Mouse (Mus musculus): ENCODE data around the gene Foxf1. TPM values are rescaled to one million over a fixed set of nuclear protein-coding genes. Genes with fewer than 3 reads are reported as not detected.

Gene Foxf1
- total and polyA plus RNA-seq, 3 experiments: 0.11 TPM; not detected in 2

DNA sequence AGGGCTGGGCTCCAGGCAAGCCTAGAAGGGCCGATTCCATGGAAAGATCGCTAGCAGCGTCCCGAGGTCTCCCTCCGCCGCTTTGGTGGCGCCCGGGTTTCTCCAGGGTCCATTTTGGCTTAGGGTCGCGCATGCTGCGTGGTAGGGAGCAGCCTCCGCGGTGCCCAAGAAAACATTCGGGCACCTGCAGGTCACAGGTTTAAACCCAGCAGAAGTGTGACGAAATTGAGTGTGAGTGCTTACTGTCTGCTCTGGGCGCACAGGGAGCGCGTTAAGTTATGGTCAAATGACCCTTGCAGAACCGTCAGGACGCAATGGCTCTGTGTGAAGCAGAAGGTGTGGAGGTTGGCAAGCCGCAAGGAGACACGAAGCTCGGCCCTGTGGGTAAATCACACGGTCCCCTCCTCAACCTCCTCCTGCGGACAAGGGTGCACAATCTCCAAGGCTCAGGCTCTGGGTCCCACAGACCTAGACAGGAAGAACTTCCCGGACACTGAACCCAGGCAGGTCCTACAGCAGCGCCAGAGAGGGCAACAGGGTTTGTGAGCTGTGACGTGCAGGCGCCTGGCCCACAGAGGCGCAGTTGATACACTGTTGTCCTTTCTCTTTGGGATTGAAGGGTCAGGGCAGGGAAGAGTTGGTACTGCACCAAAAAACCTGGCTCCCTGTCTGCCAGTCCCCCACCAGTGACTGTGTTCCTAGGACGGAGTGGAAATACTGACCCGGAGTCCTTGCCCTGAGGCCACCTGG, 5.6 kb downstream of the Foxf1 start:
- Histone ChIP-seq H3K4me1 (ENCODE audit: insufficient read depth, low read depth, low read length) (0 out of 2 replicates have a peak, but pooled peaks cover 3% of the 10 kb centered on the region), H3K27me3 (ENCODE audit: insufficient read depth, low read length) (peaks cover 20% of the 10 kb centered on the region; the same call in 1 of the 2 replicates), H3K4me3 (ENCODE audit: low read depth, low read length) (no peak overlapping the region), H3K9me3 (replicated peaks) (peaks cover 39% of the 10 kb centered on the region), H3K36me3 (replicated peaks) (no peaks in the 10 kb centered on the region)
- TF ChIP-seq GATA2 (IDR thresholded peaks at IDR 0.05; ENCODE audit: borderline replicate concordance, low read depth, low read length) (no peak), GATA1 (IDR thresholded peaks at IDR 0.05; ENCODE audit: borderline replicate concordance, low read length) (no peak), TAL1 (conservative IDR thresholded peaks at IDR 0.05; ENCODE audit: low read depth, low read length) (no peak), POLR2AphosphoS5 (IDR thresholded peaks at IDR 0.05; ENCODE audit: insufficient replicate concordance, low read depth, low read length) (no peak), CTCF (IDR thresholded peaks at IDR 0.05; ENCODE audit: low read depth, low read length) (no peak)
- ATAC-seq (ENCODE audit: extremely low read depth, insufficient number of reproducible peaks, low FRiP score, poor library complexity, severe bottlenecking) (no peak), DNase-seq (ENCODE audit: low spot score) (no peak)

DNA sequence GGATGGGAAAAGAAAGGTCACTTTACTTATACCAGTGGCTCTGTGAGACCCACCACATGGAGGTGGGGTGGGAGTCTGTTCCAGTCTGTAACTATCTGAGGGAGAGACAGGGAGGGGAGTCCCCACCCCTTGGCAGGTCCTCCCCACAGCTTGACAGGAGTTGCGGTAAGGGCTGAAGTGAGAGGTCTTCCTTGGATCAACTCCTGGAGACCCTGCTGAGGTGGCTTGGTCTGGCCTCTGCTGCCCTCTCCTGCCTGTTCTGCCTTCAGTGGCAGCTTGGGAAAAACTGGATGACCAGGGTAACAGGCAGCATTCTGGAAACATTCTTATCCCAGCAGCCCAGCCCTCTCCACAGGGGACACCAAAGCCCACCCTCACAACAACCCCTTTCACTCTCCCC, 6.5 kb downstream of the Foxf1 start:
- ATAC-seq (ENCODE audit: extremely low read depth, insufficient number of reproducible peaks, low FRiP score, poor library complexity, severe bottlenecking): no peak
- peaks cover 30% of the 10 kb centered on the region for H3K9me3 ChIP-seq (replicated peaks)
- TF ChIP-seq GATA2 (IDR thresholded peaks at IDR 0.05; ENCODE audit: borderline replicate concordance, low read depth, low read length) (no peak), CTCF (IDR thresholded peaks at IDR 0.05; ENCODE audit: low read depth, low read length) (no peak), GATA1 (IDR thresholded peaks at IDR 0.05; ENCODE audit: borderline replicate concordance, low read length) (no peak), TAL1 (conservative IDR thresholded peaks at IDR 0.05; ENCODE audit: low read depth, low read length) (no peak), POLR2AphosphoS5 (IDR thresholded peaks at IDR 0.05; ENCODE audit: insufficient replicate concordance, low read depth, low read length) (no peak)
- H3K4me3 ChIP-seq (ENCODE audit: low read depth, low read length): no peak overlapping the region
- DNase-seq (ENCODE audit: low spot score): no peak
- 0 out of 2 replicates have a peak, but pooled peaks cover 3% of the 10 kb centered on the region for H3K4me1 ChIP-seq (ENCODE audit: insufficient read depth, low read depth, low read length)
- H3K27me3 ChIP-seq (ENCODE audit: insufficient read depth, low read length): peaks cover 20% of the 10 kb centered on the region; the same call in 1 of the 2 replicates
- peaks cover 1% of the 10 kb centered on the region for H3K36me3 ChIP-seq (replicated peaks)

DNA sequence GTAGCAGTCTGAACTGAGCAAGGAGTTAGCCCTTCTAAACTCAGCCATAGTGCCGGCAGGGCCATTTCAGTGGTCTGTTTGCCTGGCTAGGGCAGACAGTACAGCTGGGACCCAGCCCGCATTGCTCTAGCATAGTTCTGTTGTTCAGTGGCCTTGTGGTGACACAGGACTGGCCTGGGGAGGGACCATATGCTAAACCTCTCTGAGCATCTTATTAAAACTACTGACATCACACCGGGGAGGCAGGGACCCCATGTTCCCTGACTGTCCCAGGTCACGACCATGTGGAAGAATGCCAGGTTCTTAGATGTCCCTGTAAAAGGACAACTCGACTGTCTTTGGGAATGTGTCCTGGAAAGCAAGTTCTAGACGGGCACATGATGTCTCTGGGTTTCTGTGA, 8.0 kb downstream of the Foxf1 start:
- TF ChIP-seq CTCF (IDR thresholded peaks at IDR 0.05; ENCODE audit: low read depth, low read length) (no peak), POLR2AphosphoS5 (IDR thresholded peaks at IDR 0.05; ENCODE audit: insufficient replicate concordance, low read depth, low read length) (no peak), GATA1 (IDR thresholded peaks at IDR 0.05; ENCODE audit: borderline replicate concordance, low read length) (no peak), GATA2 (IDR thresholded peaks at IDR 0.05; ENCODE audit: borderline replicate concordance, low read depth, low read length) (no peak), TAL1 (conservative IDR thresholded peaks at IDR 0.05; ENCODE audit: low read depth, low read length) (no peak)
- peaks cover 17% of the 10 kb centered on the region; the same call in 1 of the 2 replicates for H3K27me3 ChIP-seq (ENCODE audit: insufficient read depth, low read length)
- ATAC-seq (ENCODE audit: extremely low read depth, insufficient number of reproducible peaks, low FRiP score, poor library complexity, severe bottlenecking): no peak
- peaks cover 15% of the 10 kb centered on the region for H3K36me3 ChIP-seq (replicated peaks)
- no peak overlapping the region for H3K4me3 ChIP-seq (ENCODE audit: low read depth, low read length)
- 0 out of 2 replicates have a peak, but pooled peaks cover 3% of the 10 kb centered on the region for H3K4me1 ChIP-seq (ENCODE audit: insufficient read depth, low read depth, low read length)
- DNase-seq (ENCODE audit: low spot score): no peak
- peaks cover 19% of the 10 kb centered on the region for H3K9me3 ChIP-seq (replicated peaks)

DNA sequence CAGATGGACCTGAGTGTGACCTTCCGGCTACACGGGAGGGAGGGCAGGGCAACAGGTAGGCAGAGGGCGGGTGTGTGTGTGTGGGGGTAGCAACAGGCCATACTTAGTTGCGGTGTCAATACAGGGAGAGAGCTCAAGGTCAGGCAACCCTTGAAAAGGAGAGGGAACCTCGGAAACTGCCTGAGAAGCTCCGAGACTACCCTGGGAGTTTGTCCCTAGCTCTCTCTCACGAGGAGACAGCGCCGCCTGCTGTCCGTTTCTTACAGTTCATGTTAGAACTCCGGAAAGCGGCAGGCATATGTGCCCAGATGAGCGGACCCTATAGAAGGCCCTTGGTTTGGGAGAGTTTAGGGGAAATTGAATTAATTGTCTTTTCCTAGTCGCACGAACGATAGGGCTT, 8.4 kb downstream of the Foxf1 start:
- ATAC-seq (ENCODE audit: extremely low read depth, insufficient number of reproducible peaks, low FRiP score, poor library complexity, severe bottlenecking) (peak; percentile 47), DNase-seq (ENCODE audit: low spot score) (peak; percentile 63)
- Histone ChIP-seq H3K9me3 (replicated peaks) (peaks cover 17% of the 10 kb centered on the region), H3K36me3 (replicated peaks) (peaks cover 19% of the 10 kb centered on the region), H3K4me1 (ENCODE audit: insufficient read depth, low read depth, low read length) (0 out of 2 replicates have a peak, but pooled peaks cover 3% of the 10 kb centered on the region), H3K4me3 (ENCODE audit: low read depth, low read length) (no peak overlapping the region), H3K27me3 (ENCODE audit: insufficient read depth, low read length) (peaks cover 17% of the 10 kb centered on the region; the same call in 1 of the 2 replicates)
- TF ChIP-seq POLR2AphosphoS5 (IDR thresholded peaks at IDR 0.05; ENCODE audit: insufficient replicate concordance, low read depth, low read length) (no peak), CTCF (IDR thresholded peaks at IDR 0.05; ENCODE audit: low read depth, low read length) (peak; percentile 56)

DNA sequence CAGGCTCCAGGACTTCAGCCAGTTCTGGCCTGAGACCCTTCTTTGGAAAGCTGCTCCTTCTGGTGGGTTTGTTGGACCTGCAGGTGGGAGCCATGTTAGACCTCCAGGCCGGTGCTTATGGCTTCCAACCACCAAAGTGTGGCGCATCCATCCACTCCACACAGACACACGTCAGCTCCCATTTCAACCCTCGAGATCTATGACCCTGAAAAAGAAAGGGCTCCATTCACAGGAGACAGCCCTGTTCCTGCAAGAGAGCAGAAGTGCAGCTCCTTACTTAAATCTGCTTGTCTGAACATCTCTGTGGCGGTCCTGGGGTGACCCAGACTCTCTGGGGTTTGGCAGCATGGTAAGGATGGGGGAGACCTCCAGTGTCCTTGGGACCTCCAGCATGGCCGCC, 9.3 kb downstream of the Foxf1 start:
- H3K36me3 ChIP-seq (replicated peaks): peaks cover 28% of the 10 kb centered on the region
- ATAC-seq (ENCODE audit: extremely low read depth, insufficient number of reproducible peaks, low FRiP score, poor library complexity, severe bottlenecking): no peak
- H3K27me3 ChIP-seq (ENCODE audit: insufficient read depth, low read length): peaks cover 17% of the 10 kb centered on the region; the same call in 1 of the 2 replicates
- H3K4me3 ChIP-seq (ENCODE audit: low read depth, low read length): no peak overlapping the region
- H3K4me1 ChIP-seq (ENCODE audit: insufficient read depth, low read depth, low read length): 0 out of 2 replicates have a peak, but pooled peaks cover 3% of the 10 kb centered on the region
- no peak for DNase-seq (ENCODE audit: low spot score)
- peaks cover 17% of the 10 kb centered on the region for H3K9me3 ChIP-seq (replicated peaks)
- TF ChIP-seq POLR2AphosphoS5 (IDR thresholded peaks at IDR 0.05; ENCODE audit: insufficient replicate concordance, low read depth, low read length) (no peak), TAL1 (conservative IDR thresholded peaks at IDR 0.05; ENCODE audit: low read depth, low read length) (no peak), GATA1 (IDR thresholded peaks at IDR 0.05; ENCODE audit: borderline replicate concordance, low read length) (no peak), CTCF (IDR thresholded peaks at IDR 0.05; ENCODE audit: low read depth, low read length) (no peak), GATA2 (IDR thresholded peaks at IDR 0.05; ENCODE audit: borderline replicate concordance, low read depth, low read length) (no peak)

DNA sequence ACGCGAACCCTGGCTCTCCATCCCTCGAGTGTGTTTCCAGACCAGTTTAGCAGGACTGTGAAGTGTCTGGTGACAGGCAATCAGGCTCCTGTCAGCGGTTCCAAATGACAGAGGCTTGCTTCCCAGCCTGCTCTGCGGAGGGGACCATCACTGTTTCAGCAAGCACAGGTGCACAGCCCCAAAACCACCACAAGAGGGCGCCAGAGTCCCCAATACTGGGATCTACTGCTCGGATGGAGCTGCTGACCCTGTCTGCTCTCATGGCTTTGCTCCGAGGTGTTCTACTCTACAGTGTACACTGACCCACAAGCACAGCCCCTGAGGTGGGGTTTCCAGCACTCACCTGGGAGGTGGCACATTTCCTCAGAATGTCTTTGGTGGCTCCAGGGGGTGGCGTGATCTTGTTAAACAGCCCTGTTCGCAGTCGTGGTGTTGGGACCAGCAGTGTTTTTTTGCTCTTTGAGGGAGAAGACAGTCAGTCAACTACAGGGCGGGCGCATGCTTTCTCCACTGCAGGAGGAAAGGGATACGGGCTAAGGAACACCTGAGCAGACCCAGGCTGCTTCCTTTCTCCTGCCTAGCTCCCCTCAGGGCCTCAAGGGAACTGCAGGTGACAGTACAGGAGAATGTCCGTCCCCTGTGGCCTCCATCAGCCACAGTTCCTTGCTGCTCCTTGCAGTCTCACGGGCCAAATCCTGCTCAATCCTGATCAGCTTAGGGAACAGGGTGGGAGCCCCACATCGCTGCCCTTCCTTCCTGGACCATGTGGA, 20.0 kb downstream of the Foxf1 start:
- Histone ChIP-seq H3K27me3 (ENCODE audit: insufficient read depth, low read length) (no peaks in the 10 kb centered on the region), H3K36me3 (replicated peaks) (peaks cover 79% of the 10 kb centered on the region), H3K4me3 (ENCODE audit: low read depth, low read length) (no peak overlapping the region), H3K9me3 (replicated peaks) (no peaks in the 10 kb centered on the region), H3K4me1 (ENCODE audit: insufficient read depth, low read depth, low read length) (peaks cover 52% of the 10 kb centered on the region)
- TF ChIP-seq TAL1 (conservative IDR thresholded peaks at IDR 0.05; ENCODE audit: low read depth, low read length) (no peak), CTCF (IDR thresholded peaks at IDR 0.05; ENCODE audit: low read depth, low read length) (peak; percentile 98)
- peak; percentile 42; the same call in 1 of the 2 replicates for ATAC-seq (ENCODE audit: extremely low read depth, insufficient number of reproducible peaks, low FRiP score, poor library complexity, severe bottlenecking)
- peak; percentile 65 for DNase-seq (ENCODE audit: low spot score)
